Mouse (Mus musculus) layer of hippocampus, adult 2 months (tissue): ENCODE data around the gene Glrx. TPM values are rescaled to one million over a fixed set of nuclear protein-coding genes. Genes with fewer than 3 reads are reported as not detected.

Experiments
- DNase-seq, 2 experiments: peaks; one replicate each; pipeline ENCODE4 v3.0.0; 2022; ENCODE audit warnings: low spot score in 2 of 2
- H3K27ac ChIP-seq: fragments of 200-600 bp; 2 replicates; pipeline ENCODE4 v1.8.1; 2022
- H3K4me3 ChIP-seq: fragments of 200-600 bp; 2 replicates; pipeline ENCODE4 v1.8.1; 2022; ENCODE audit warnings: mild to moderate bottlenecking
- CTCF ChIP-seq: fragments of 200-600 bp; conservative IDR thresholded peaks from 2 replicates; pipeline ENCODE4 v1.8.1; 2022; ENCODE audit warnings: antibody characterized with exemption, mild to moderate bottlenecking, moderate library complexity
- long read RNA-seq, 2 experiments: library from polyadenylated mRNA; stranded (forward); transcript quantifications; one replicate each; pipeline ENCODE4 v2.0.0; 2021; ENCODE audit warnings: borderline mapping rate in 2 of 2
- total RNA-seq, 2 experiments: library from RNA; stranded (reverse); gene quantifications; 2 replicates each; pipeline ENCODE4 v1.2.3; 2021

Gene Glrx
- total RNA-seq, result 10 to 100 TPM; 45.7 to 49.9 TPM
- long read RNA-seq, experiment 1, transcript Glrx-201 (3 exons, 1,345 nt), result major isoform, 25 of 30 reads
- long read RNA-seq, experiment 1, partial matches to known transcripts, result 0 of 30 reads
- long read RNA-seq, experiment 1, other reads (novel, unspliced or antisense), result 5 of 30 reads
- long read RNA-seq, experiment 2, transcript Glrx-201 (3 exons, 1,345 nt), result major isoform, 50 of 56 reads
- long read RNA-seq, experiment 2, partial matches to known transcripts, result 2 of 56 reads
- long read RNA-seq, experiment 2, other reads (novel, unspliced or antisense), result 4 of 56 reads

DNA sequence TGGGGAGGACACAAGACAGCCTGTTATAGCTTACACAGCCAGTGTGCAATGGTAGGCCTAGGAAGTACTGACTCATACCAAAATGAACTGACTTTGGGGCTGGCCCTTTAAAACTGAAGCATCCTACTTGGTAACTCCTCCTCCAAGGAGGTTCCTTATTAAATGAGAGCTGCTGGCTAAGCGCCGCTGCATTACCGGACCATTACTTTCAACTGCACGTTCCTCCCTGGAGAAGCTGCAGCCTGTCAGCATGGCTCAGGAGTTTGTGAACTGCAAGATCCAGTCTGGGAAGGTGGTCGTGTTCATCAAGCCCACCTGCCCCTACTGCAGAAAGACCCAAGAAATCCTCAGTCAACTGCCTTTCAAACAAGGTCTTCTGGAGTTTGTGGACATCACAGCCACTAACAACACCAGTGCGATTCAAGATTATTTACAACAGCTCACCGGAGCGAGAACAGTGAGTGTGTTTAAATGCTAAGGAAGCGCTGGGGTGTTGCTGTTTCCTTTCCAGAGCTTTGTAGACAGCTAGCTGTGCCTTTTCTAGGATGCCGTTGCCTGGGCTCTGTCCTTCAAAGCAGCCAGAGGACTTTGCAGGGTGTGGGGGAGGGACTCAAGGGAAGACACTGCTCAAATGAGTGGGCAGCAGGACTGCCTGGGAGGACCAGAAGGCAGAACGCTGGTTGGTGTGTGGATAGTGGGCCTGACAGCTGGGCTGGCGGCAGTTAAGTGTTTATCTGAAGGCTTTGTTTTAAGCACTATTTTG lies at the start of gene Glrx:
Gene Glrx, plus strand, starts transcription at position 150 of the 763 bp plus-strand sequence.
- DNase-seq, result peak; percentile 75 to 83
- H3K4me3 ChIP-seq, result peak within 1 kb of the TSS; percentile 82
- TF ChIP-seq CTCF, result no peak
- peak within 1 kb of the TSS; percentile 88 for H3K27ac ChIP-seq

DNA sequence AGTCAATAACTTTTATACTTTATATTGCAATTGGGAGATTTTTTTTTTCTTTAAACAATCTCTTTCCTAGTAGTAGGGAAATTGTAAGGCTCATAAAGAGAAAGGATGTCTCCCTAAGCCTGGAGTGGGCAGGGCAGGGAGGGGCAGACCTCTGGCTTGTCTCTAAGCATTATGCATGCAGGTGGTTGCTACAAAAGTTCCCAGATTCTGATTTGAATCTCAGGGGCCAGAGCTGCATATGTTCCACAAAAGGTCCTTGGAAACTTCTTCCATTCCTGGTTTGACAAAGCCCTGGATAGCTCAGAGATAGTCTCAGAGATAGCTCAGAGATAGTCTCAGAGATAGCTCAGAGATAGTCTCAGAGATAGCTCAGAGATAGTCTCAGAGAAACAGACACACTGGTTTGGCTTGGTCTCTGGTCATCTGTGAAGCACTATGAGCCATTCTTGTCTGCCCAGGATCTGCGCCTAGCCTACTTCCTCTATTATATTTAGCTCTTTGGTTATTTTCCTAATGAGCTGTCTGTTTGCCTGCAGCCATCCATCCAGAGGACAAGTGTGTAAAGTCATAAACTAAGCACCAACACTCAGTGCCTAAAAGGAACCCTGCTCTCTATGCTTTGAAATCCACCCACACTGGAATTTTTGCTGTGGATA lies 49.0 kb upstream of the Glrx start:
- DNase-seq, result no peak
- Histone ChIP-seq H3K4me3 (no peak overlapping the region), H3K27ac (no peak overlapping the region)
- no peak for TF ChIP-seq CTCF

DNA sequence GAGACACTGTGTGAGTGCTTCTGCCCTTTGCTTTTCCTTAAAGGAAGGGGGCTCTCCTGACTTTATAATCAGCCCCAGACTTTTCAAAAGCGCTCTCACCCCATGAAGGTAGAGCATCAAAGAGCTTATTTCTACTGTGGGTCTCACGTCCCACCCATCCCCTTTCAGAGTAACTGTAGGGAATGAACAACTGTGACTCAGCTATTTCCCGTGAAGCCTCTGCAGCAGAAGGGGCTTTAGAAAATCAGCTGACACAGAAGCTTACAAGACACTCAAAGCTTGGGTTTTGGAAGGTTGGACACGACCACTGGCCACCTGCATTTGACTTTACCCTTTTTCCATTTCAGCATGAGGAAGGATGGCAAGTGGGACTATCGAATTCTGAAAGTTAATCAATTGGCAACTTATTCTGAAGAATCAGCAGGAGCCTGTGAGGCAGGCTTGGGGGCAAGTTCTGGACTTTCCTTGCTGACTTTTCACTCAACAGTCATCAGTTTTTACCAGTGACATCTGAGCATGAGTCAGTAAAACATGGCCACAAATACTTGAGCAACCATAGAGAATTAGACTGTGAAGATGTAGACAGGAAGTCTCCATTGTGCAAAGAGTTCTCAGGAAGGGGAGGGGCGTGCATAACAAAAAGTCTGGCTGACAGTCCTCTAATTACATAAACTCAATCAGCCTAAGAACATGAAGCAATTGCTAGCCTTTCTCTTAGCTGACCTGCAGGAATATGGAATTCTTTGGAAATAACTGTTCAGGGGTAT lies 45.6 kb upstream of the Glrx start:
- TF ChIP-seq CTCF, result no peak
- Histone ChIP-seq H3K27ac (no peak overlapping the region), H3K4me3 (no peak overlapping the region)
- no peak for DNase-seq

DNA sequence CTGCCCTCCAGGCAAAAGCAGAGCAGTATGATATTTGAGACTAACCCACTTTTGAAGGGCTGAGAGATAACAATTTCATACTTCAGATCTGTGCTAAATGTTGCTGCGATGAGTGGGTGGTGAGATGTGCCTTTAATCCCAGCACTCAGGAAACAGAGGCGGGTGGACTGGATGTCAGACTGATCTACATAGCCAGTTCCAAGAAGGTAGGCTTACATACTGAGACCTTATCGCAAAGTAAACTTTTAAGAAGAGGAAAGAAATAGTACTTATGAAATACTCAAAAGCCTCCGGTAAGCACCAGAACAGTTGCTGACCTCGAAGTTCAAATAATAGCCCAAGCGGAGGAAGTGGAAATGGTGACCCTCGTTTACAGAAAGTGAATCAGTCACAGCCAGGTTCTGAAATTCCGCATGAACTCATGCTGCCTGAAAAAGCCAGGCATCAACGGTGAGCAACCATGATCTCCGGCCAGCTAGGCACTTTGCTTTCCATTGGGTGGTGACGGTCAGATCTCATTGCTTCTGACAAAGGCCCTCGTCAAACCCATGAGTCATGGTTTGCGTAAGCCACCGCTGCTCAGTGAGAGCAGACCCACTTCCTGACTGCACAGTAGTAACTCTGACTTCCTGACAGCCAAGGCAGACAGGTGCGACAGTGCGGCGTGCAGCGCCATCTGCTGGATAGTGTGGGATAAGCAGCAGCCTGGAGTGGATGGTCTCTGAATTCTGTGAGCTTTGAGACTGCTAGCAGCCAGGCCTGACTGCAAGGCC lies 42.1 kb upstream of the Glrx start:
- TF ChIP-seq CTCF, result peak; percentile 100
- Histone ChIP-seq H3K4me3 (peak overlapping the region; percentile 47), H3K27ac (no peak overlapping the region)
- peak; percentile 91 to 96 for DNase-seq

DNA sequence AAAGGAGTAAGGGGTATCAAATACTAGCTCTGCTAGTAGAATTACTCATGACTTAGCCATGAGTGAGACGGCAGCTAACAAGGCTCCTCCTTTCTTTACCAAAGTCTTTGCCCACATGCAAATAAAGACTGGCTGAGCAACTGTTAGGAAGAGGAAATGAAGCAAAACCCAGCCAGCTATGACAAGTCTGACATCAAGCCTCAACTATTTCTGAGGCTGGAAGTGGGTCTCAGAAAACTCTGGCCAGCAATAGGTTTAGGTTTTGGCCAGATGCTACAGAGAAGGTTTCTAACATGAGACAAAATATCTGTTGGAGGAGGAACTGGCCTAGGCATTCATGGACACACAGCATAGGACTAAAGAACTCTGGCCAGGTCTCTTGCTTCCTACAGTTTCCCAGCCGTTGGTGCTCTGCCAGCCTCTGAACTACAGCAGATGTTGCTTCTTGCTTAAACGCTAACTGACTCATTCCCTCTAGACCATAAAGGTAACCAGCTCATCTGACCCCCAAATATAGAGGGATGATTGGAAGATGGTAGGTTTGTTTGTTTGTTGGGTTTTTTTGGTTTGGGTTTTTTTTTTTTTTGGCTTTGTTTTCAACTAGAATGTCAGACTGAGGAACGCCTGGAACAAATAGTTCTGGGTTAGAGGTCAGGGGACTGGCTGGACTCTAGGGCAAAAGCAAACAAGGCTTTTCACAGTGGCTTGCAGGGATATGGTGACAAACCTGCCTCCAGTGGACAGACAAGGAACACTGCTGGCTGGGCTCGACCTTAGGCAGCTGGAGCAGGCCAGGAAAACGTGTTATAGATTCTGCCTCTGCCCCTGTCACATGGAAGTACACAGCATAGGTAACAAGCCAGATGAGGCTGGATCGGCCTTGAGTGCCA lies 41.0 kb upstream of the Glrx start:
- no peak for DNase-seq
- H3K27ac ChIP-seq, result no peak overlapping the region
- no peak overlapping the region for H3K4me3 ChIP-seq
- no peak for TF ChIP-seq CTCF

DNA sequence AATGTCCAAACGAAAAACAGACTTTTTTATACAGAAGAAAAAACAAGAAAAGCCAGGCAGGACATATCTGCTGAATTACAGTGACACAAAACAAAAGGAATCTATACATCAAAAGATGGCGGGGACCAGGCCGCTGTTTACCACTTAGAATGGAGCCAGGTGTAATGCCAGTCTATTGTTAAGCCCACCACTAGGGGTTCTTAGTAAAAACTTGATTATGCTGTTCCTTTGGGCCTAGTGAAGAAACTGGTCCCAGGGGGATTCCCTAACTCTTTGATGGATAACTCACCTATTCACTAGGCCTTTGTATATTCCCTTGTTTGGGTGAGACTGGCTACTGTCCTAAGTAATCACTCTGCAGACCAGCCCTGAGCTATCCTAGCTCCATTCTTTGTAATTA lies 40.2 kb upstream of the Glrx start:
- no peak overlapping the region for H3K27ac ChIP-seq

DNA sequence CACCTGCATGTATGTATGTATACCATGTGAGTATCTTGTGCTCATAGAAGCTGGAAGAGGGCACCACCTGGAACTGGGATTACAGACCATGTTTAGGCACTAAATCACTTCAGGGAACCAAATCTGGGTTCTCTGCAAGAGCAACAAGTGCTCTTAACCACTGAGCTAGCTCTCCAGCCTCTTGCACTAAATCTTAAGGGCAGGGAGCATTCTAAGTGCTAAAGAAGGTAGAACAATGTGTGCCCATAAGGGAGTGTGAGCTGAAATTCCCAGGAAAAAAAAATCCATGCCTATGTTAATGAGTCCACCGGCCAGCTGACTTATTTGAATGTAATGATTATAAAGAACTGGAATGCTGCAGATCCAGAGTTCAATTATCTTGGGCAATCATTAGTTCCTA lies 31.7 kb upstream of the Glrx start:
- H3K27ac ChIP-seq, result no peak overlapping the region
- TF ChIP-seq CTCF, result no peak
- H3K4me3 ChIP-seq, result no peak overlapping the region
- no peak for DNase-seq

More for the DNA sequence above, 40.2 kb upstream of the Glrx start:
- no peak for TF ChIP-seq CTCF
- no peak overlapping the region for H3K4me3 ChIP-seq
- DNase-seq, result no peak

DNA sequence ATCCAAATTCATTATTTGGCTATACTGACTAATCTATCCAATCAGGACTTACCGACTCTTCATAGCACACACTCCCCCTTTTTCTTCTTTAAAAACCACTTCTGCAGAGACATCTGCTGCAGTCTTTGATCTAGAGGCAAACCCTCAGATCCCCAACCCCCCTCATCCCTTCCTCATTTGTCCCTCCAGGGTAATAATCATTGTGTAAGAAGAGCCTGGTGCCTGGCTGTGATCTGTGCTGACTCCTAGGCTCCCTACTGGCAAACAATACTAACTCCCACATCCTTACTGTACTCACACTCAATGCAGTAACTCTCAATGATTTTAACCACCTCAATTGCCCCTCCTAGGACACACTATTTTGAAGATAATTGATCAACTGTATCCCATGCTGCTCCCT lies 29.7 kb upstream of the Glrx start:
- TF ChIP-seq CTCF, result no peak
- no peak overlapping the region for H3K27ac ChIP-seq
- H3K4me3 ChIP-seq, result no peak overlapping the region
- DNase-seq, result no peak

DNA sequence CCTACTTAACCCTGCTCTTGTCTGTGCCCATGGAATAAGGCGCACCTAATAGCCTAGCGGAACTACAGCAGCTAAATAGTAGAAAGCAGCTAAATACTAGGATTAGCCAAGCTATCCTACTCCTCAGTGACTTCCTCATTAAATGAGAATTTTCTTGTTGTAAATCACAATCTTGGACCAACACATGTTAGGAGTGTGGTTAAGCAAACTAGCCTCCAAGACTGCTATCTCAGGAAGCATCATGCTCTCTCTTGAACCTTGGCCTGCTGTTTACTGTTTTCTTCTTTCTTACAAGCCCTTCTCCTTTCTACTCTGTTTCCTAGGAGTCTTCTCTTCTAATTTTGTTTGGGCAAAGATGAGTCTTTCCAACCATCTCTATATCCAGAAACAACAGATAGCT lies 22.5 kb upstream of the Glrx start:
- Histone ChIP-seq H3K4me3 (no peak overlapping the region), H3K27ac (no peak overlapping the region)
- no peak for DNase-seq
- no peak for TF ChIP-seq CTCF

DNA sequence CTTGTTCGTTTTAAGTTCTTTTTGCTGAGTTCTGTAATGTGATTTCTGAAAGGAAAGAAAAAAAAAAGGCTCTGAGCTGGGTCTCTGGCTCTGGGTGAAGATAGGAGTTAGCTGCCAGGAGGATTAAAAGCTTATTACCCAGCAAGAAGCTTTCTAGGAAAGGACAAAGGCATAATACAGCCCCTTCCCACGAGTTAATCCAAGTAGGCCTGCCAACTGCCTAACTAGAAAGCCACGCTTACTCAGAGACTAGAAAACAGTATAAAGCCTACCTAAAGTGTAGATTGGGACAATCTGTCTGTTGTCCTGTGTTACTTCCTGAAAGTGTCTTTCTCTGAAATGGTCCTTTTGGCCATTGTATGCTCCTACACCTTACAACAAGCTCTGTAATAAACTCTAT lies 21.2 kb upstream of the Glrx start:
- no peak for TF ChIP-seq CTCF
- Histone ChIP-seq H3K27ac (no peak overlapping the region), H3K4me3 (no peak overlapping the region)
- no peak for DNase-seq
